Mouse (Mus musculus): Measurements from ENCODE around the gene S1pr3.

Gene S1pr3

GRCm38 (mm10) chr13:51405731-51406320 lies 2.6 kb upstream of the S1pr3 start:
- DNase-seq (ENCODE audit: low spot score) = no peak

- peak; percentile 32 for DNase-seq (ENCODE audit: low spot score)
Measured at GRCm38 (mm10) chr13:51407541-51408217, 760 bp upstream of the S1pr3 start.

GRCm38 (mm10) chr13:51409936-51410481 lies 1.6 kb downstream of the S1pr3 start:
- DNase-seq (ENCODE audit: low spot score) = no peak

- no peak for DNase-seq (ENCODE audit: low spot score)
Measured at GRCm38 (mm10) chr13:51411243-51411642, 2.8 kb downstream of the S1pr3 start.

GRCm38 (mm10) chr13:51411696-51412430 lies 3.4 kb downstream of the S1pr3 start:
- DNase-seq (ENCODE audit: low spot score) = peak; percentile 70

GRCm38 (mm10) chr13:51413461-51413860 lies 5.0 kb downstream of the S1pr3 start:
- DNase-seq (ENCODE audit: low spot score) = no peak

GRCm38 (mm10) chr13:51416727-51417126 lies 8.3 kb downstream of the S1pr3 start:
- DNase-seq (ENCODE audit: low spot score) = no peak

- DNase-seq (ENCODE audit: low spot score) = no peak
Measured at GRCm38 (mm10) chr13:51417796-51418195, 9.4 kb downstream of the S1pr3 start.

- DNase-seq (ENCODE audit: low spot score) = peak; percentile 99
Measured at GRCm38 (mm10) chr13:51418268-51418941, 10.0 kb downstream of the S1pr3 start.

- DNase-seq (ENCODE audit: low spot score) = no peak
Measured at GRCm38 (mm10) chr13:51418942-51419451, 10.6 kb downstream of the S1pr3 start.

- DNase-seq (ENCODE audit: low spot score) = no peak
Measured at GRCm38 (mm10) chr13:51419501-51419900, 11.1 kb downstream of the S1pr3 start.

GRCm38 (mm10) chr13:51420861-51421260 lies 12.4 kb downstream of the S1pr3 start:
- DNase-seq (ENCODE audit: low spot score) = no peak

- DNase-seq (ENCODE audit: low spot score) = no peak
Measured at GRCm38 (mm10) chr13:51423647-51424046, 15.2 kb downstream of the S1pr3 start.

GRCm38 (mm10) chr13:51424647-51425046 lies 16.2 kb downstream of the S1pr3 start:
- DNase-seq (ENCODE audit: low spot score) = peak; percentile 87

- no peak for DNase-seq (ENCODE audit: low spot score)
Measured at GRCm38 (mm10) chr13:51425662-51426443, 17.4 kb downstream of the S1pr3 start.

- no peak for DNase-seq (ENCODE audit: low spot score)
Measured at GRCm38 (mm10) chr13:51433371-51433770, 24.9 kb downstream of the S1pr3 start.

- peak; percentile 46 for DNase-seq (ENCODE audit: low spot score)
Measured at GRCm38 (mm10) chr13:51434460-51434859, 26.0 kb downstream of the S1pr3 start.

- peak; percentile 32 for DNase-seq (ENCODE audit: low spot score)
Measured at GRCm38 (mm10) chr13:51435146-51435545, 26.7 kb downstream of the S1pr3 start.

- no peak for DNase-seq (ENCODE audit: low spot score)
Measured at GRCm38 (mm10) chr13:51437105-51438085, 29.0 kb downstream of the S1pr3 start.

GRCm38 (mm10) chr13:51442922-51443321 lies 34.5 kb downstream of the S1pr3 start:
- DNase-seq (ENCODE audit: low spot score) = no peak
